Mouse (Mus musculus) urinary bladder, postnatal 0 days (tissue): ENCODE data around the gene Olfr350. TPM values are rescaled to one million over a fixed set of nuclear protein-coding genes. Genes with fewer than 3 reads are reported as not detected.

Experiments
- polyA plus RNA-seq: library from polyadenylated mRNA; unstranded; fragments of >200 nt; fragmentation: Nextera tagmentation; extraction: Ambion mirVana; gene quantifications from 2 replicates; pipeline ENCODE4 v1.2.1, GENCODE M21; 2015

Gene Olfr350
- not detected in 2 replicates for polyA plus RNA-seq

DNA sequence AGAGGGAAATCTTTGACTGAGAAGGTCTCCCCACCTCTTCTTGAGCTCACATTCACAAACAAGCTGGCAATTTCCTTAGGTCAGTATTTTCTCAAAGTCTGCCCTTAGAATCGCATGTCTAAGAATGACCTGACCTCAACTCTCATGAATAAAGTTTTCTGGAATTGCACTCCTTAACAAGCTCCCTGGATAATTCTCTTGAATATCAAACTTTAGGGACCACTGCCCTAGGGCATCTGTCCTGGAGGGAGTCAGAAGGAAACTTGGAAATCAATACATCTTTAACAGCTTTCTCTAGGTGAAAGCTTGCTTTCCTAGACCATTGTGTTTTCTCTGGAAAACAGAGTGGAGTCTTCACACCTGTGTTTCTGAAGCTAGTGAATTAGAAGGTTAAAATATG lies at the start of gene Olfr350:
TSS of gene Olfr350 (plus strand) at position 301 of the 400 bp plus-strand sequence.

DNA sequence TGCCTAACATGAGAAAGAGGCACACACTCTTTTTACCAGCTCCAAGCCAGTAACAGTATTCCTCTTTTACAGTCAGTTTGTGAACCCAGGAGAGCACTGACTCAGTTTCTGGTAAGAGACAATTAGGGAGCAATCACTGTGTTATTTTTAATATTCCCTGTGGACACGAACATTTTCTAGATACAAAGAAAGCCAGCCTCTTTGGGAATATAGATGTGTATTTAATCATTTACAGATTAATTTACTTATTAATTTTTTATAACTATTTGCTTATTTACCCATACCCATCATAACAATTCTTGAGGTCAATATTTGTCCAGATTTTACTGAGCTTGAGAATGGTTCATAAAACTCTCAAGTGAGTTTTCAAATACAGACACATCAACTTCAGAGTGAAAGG lies 29.2 kb upstream of the Olfr350 start, which contains the start of gene Olfr3:
TSS of gene Olfr3 (minus strand) at position 101 of the 400 bp plus-strand sequence.

DNA sequence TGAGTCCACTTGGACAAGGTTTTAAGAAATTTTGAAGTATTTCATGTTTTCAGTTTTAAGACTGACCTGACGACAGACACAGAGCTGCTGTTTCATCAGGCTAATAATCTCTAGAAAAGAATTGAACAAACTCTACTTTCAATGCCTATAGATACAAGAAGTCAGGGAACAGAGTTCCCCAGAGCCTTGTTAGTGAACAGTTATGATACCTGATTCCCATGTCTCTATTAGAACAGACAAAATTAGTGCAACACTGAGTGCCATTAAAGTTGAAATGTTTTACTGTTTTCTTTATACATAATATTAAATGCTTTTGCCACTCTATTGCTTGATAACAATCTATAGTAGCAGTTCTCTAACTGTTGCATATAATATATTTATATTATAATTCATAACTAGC lies 16.4 kb downstream of the Olfr350 start, which contains the start of gene Olfr351:
TSS of gene Olfr351 (minus strand) at position 101 of the 400 bp plus-strand sequence.

DNA sequence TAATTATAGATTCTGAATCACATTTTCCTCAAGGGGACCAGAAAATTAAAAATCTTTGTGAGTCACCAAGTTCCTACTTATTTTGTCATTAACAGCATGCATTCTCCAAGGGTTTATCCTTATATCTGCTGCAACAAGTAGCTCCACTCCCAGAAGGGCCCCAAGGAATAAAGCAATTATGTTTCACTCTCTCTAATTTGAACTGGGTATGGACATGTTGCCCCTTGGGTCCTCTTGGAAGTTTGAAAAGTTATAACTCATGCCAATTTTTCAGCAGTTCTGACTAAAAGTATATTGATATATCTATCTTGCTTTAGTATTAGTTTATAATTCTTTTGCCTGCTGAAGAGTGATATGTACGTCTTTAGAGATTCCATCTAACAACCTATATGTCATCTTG lies 22.1 kb downstream of the Olfr350 start, which contains the start of gene Olfr352:
TSS of gene Olfr352 (plus strand) at position 301 of the 400 bp plus-strand sequence.

DNA sequence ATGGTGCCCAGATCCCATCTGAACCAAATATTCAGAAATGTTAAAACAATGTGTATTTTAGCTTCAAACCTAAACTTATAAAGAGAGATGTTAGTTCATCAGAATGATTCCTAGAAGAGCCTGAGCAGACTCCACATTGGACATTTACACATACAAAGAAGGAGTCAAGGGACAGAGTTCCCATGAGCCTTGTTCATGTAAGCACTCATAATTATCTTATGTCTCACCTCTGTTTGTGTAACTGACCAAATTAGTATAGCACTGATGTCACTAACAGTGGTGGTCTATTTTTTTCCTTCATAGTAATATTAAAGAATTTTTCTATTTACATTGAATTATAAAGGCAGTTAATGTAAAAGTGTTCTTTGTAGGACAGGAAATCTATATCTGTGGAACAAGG lies 46.7 kb downstream of the Olfr350 start, which contains the start of gene Olfr353:
TSS of gene Olfr353 (minus strand) at position 101 of the 400 bp plus-strand sequence.

Other genes with a start within 250 kb of the Olfr350 start
- not detected in 2 replicates for gene Olfr345, start 206.3 kb upstream of the Olfr350 start, polyA plus RNA-seq
- not detected in 2 replicates for gene Olfr346, start 160.5 kb upstream of the Olfr350 start, polyA plus RNA-seq
- gene Olfr347, start 114.4 kb upstream of the Olfr350 start, polyA plus RNA-seq = not detected in 2 replicates
- gene Olfr348, start 62.0 kb upstream of the Olfr350 start, polyA plus RNA-seq = not detected in 2 replicates
- gene Olfr50, start 55.8 kb upstream of the Olfr350 start, polyA plus RNA-seq = not detected in 2 replicates
- gene Olfr3, start 29.3 kb upstream of the Olfr350 start, polyA plus RNA-seq = not detected in 2 replicates
- gene Olfr351, start 16.4 kb downstream of the Olfr350 start, polyA plus RNA-seq = not detected in 2 replicates
- gene Olfr352, start 22.1 kb downstream of the Olfr350 start, polyA plus RNA-seq = not detected in 2 replicates
- not detected in 2 replicates for gene Olfr353, start 46.6 kb downstream of the Olfr350 start, polyA plus RNA-seq
- gene Olfr354, start 59.4 kb downstream of the Olfr350 start, polyA plus RNA-seq = not detected in 2 replicates
- not detected in 2 replicates for gene Olfr355, start 82.6 kb downstream of the Olfr350 start, polyA plus RNA-seq
- not detected in 2 replicates for gene Olfr356, start 90.8 kb downstream of the Olfr350 start, polyA plus RNA-seq
- gene Olfr357, start 147.5 kb downstream of the Olfr350 start, polyA plus RNA-seq = not detected in 2 replicates
- gene Olfr358, start 163.0 kb downstream of the Olfr350 start, polyA plus RNA-seq = not detected in 2 replicates
- not detected in 2 replicates for gene Olfr360, start 219.4 kb downstream of the Olfr350 start, polyA plus RNA-seq
- not detected in 2 replicates for gene Olfr361, start 243.0 kb downstream of the Olfr350 start, polyA plus RNA-seq